Mouse (Mus musculus): ENCODE results near the gene Timm13. TPM values are rescaled to one million over a fixed set of nuclear protein-coding genes. Genes with fewer than 3 reads are reported as not detected.

Gene Timm13
- polyA plus RNA-seq, 1 experiment from 2014 or later = 327 TPM

- no peak for ATAC-seq (ENCODE audit: insufficient number of reproducible peaks, insufficient read depth, low FRiP score, low TSS enrichment, low read depth)
- peaks cover 23% of the 10 kb centered on the region for H3K36me3 ChIP-seq
- H3K27ac ChIP-seq = peak overlapping the region; percentile 29; the same call in 1 of the 2 replicates
- 84% methylated on average over 7 of the region's 7 CpGs for WGBS
- no peak overlapping the region for H3K4me2 ChIP-seq
- H3K4me1 ChIP-seq (replicated peaks) = peaks cover 24% of the 10 kb centered on the region
- H3K9ac ChIP-seq (replicated peaks) = no peak overlapping the region
- H3K4me3 ChIP-seq (replicated peaks) = no peak overlapping the region
- H3K9me3 ChIP-seq = no peaks in the 10 kb centered on the region
- H3K27me3 ChIP-seq = no peaks in the 10 kb centered on the region
Measured at GRCm38 (mm10) chr10:80858350-80858935, 42.3 kb downstream of the Timm13 start.

- Histone ChIP-seq H3K27me3 (no peaks in the 10 kb centered on the region), H3K4me3 (replicated peaks) (no peak overlapping the region; the same call in 1 of the 2 replicates), H3K9ac (replicated peaks) (0 out of 2 replicates have a peak overlapping the region, but pooled peaks have one; percentile 14), H3K4me2 (no peak overlapping the region), H3K36me3 (peaks cover 23% of the 10 kb centered on the region), H3K9me3 (no peaks in the 10 kb centered on the region), H3K4me1 (replicated peaks) (peaks cover 26% of the 10 kb centered on the region), H3K27ac (0 out of 2 replicates have a peak overlapping the region, but pooled peaks have one; percentile 29)
- WGBS = 69% methylated on average over 3 of the region's 3 CpGs
- no peak for ATAC-seq (ENCODE audit: insufficient number of reproducible peaks, insufficient read depth, low FRiP score, low TSS enrichment, low read depth)
Measured at GRCm38 (mm10) chr10:80857848-80858247, 42.9 kb downstream of the Timm13 start.

GRCm38 (mm10) chr10:80857386-80857785, 43.4 kb downstream of the Timm13 start:
- Histone ChIP-seq H3K36me3 (peaks cover 21% of the 10 kb centered on the region), H3K4me3 (replicated peaks) (no peak overlapping the region), H3K4me2 (0 out of 2 replicates have a peak overlapping the region, but pooled peaks have one; percentile 99), H3K4me1 (replicated peaks) (peaks cover 26% of the 10 kb centered on the region), H3K27ac (0 out of 2 replicates have a peak overlapping the region, but pooled peaks have one; percentile 29), H3K27me3 (no peaks in the 10 kb centered on the region), H3K9ac (replicated peaks) (peak overlapping the region; percentile 14; the same call in 1 of the 2 replicates), H3K9me3 (no peaks in the 10 kb centered on the region)
- 78% methylated on average over 8 of the region's 8 CpGs for WGBS
- ATAC-seq (ENCODE audit: insufficient number of reproducible peaks, insufficient read depth, low FRiP score, low TSS enrichment, low read depth) = no peak

DNA sequence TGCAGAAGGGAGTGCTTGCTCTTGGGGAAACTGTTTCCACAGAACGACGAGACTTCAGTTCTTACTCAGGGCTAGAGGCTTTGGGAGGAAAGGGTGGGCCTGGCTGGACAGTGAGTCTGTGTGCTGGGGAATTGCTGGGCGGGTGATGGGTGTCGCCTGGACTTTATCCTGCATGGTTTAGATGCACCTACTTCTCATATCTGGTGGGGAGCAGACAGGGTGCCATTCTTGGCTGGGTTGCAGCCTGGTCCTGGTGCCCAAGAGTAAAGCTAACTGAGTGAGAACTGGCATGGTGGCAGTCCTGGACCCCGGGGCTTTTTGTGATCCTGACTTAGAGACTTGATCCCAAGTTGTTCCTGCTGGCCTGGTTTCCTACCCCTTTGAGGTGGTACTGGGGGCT, 43.9 kb downstream of the Timm13 start:
- no peaks in the 10 kb centered on the region for H3K27me3 ChIP-seq
- H3K4me1 ChIP-seq (replicated peaks) = peaks cover 26% of the 10 kb centered on the region
- H3K27ac ChIP-seq = 0 out of 2 replicates have a peak overlapping the region, but pooled peaks have one; percentile 29
- H3K9ac ChIP-seq (replicated peaks) = peak overlapping the region; percentile 31; the same call in 1 of the 2 replicates
- no peak overlapping the region for H3K4me3 ChIP-seq (replicated peaks)
- peak overlapping the region; percentile 99; the same call in 1 of the 2 replicates for H3K4me2 ChIP-seq
- peaks cover 21% of the 10 kb centered on the region for H3K36me3 ChIP-seq
- 87% methylated on average over 5 of the region's 5 CpGs for WGBS
- no peaks in the 10 kb centered on the region for H3K9me3 ChIP-seq
- ATAC-seq (ENCODE audit: insufficient number of reproducible peaks, insufficient read depth, low FRiP score, low TSS enrichment, low read depth) = no peak

DNA sequence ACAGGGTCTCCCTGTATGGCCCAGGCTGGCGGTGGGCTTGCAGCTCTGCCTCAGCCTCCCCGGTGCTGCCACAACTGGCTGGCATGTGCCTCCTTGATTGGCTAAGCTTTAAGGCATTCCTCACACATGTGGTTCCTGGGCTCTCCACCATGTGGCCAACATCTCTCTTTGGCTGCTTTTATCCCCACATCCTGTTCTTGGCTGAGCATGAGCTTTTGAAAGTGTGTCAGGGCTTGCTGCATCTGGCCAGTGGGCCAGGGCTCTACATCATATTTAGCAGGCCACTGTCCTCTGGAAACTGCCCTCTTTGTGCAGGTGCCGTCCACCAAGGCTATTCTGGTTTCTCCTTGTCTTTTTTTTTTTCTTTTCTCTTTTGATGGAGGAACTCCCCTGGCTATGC, 44.5 kb downstream of the Timm13 start:
- Histone ChIP-seq H3K9me3 (no peaks in the 10 kb centered on the region), H3K27me3 (no peaks in the 10 kb centered on the region), H3K9ac (replicated peaks) (peak overlapping the region; percentile 90), H3K4me1 (replicated peaks) (peaks cover 26% of the 10 kb centered on the region), H3K4me2 (peak overlapping the region; percentile 99), H3K4me3 (replicated peaks) (peak overlapping the region; percentile 97), H3K27ac (no peak overlapping the region), H3K36me3 (peaks cover 21% of the 10 kb centered on the region)
- no peak for ATAC-seq (ENCODE audit: insufficient number of reproducible peaks, insufficient read depth, low FRiP score, low TSS enrichment, low read depth)
- WGBS = 48% methylated on average over 3 of the region's 3 CpGs

DNA sequence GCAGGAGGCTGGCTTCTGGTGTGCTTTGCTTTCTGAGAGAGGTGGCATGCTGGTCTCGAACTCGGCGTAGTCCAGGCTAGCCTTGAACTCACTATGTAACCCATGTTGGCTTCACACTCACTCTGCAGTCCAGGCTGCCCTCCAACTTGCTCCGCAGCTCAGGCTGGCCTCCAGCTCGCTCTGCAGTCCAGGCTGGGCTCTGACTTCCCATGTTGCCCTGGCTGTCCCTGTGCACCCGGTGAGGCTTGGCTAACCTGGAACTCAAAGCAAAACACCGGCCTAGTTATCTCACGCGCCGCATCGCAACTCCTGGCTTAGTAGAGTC, 45.1 kb downstream of the Timm13 start:
- no peak for ATAC-seq (ENCODE audit: insufficient number of reproducible peaks, insufficient read depth, low FRiP score, low TSS enrichment, low read depth)
- Histone ChIP-seq H3K9ac (replicated peaks) (peak overlapping the region; percentile 90), H3K4me3 (replicated peaks) (peak overlapping the region; percentile 97), H3K36me3 (peaks cover 27% of the 10 kb centered on the region), H3K4me1 (replicated peaks) (peaks cover 26% of the 10 kb centered on the region), H3K4me2 (peak overlapping the region; percentile 99), H3K27me3 (no peaks in the 10 kb centered on the region), H3K27ac (no peak overlapping the region), H3K9me3 (no peaks in the 10 kb centered on the region)
- 16% methylated on average over 11 of the region's 11 CpGs for WGBS

- peak within 1 kb of the TSS; percentile 68 for H3K27ac ChIP-seq
- H3K4me3 ChIP-seq (replicated peaks) = peak within 1 kb of the TSS; percentile 97
- peaks cover 26% of the 10 kb centered on the region for H3K4me1 ChIP-seq (replicated peaks)
- under 1% methylated on average over 80 of the region's 81 CpGs for WGBS
- H3K9ac ChIP-seq (replicated peaks) = peak within 1 kb of the TSS; percentile 90
- no peaks in the 10 kb centered on the region for H3K27me3 ChIP-seq
- no peaks in the 10 kb centered on the region for H3K9me3 ChIP-seq
- H3K36me3 ChIP-seq = peaks cover 32% of the 10 kb centered on the region
- H3K4me2 ChIP-seq = peak within 1 kb of the TSS; percentile 99
- peak; percentile 45 for ATAC-seq (ENCODE audit: insufficient number of reproducible peaks, insufficient read depth, low FRiP score, low TSS enrichment, low read depth)
Measured at GRCm38 (mm10) chr10:80854913-80855748, 45.6 kb downstream of the Timm13 start, which contains the start of the genes Lsm7 and Sppl2b. Gene Lsm7 (minus strand): TSS chr10:80855209. Gene Sppl2b (plus strand): TSS chr10:80855275.

Other genes with a start within 250 kb of the Timm13 start
- 95.8 and 102 TPM in 2 replicates for gene Btbd2, start 243.9 kb downstream of the Timm13 start, polyA plus RNA-seq (2016; fragmentation: Nextera tagmentation; extraction: Ambion mirVana)
- 122 and 124 TPM in 2 replicates for gene Mknk2, start 222.9 kb downstream of the Timm13 start, polyA plus RNA-seq (2016; fragmentation: Nextera tagmentation; extraction: Ambion mirVana)
- gene Mob3a, start 199.0 kb downstream of the Timm13 start, polyA plus RNA-seq (2016; fragmentation: Nextera tagmentation; extraction: Ambion mirVana) = 51.1 and 51.7 TPM in 2 replicates
- 12.5 and 16.5 TPM in 2 replicates for gene Izumo4, start 198.8 kb downstream of the Timm13 start, polyA plus RNA-seq (2016; fragmentation: Nextera tagmentation; extraction: Ambion mirVana)
- gene Ap3d1, start 158.7 kb downstream of the Timm13 start, polyA plus RNA-seq (2016; fragmentation: Nextera tagmentation; extraction: Ambion mirVana) = 73.8 and 76.8 TPM in 2 replicates
- 21.8 and 22.8 TPM in 2 replicates for gene Dot1l, start 145.8 kb downstream of the Timm13 start, polyA plus RNA-seq (2016; fragmentation: Nextera tagmentation; extraction: Ambion mirVana)
- 63.0 and 72.8 TPM in 2 replicates for gene Sf3a2, start 102.8 kb downstream of the Timm13 start, polyA plus RNA-seq (2016; fragmentation: Nextera tagmentation; extraction: Ambion mirVana)
- 132 and 144 TPM in 2 replicates for gene Plekhj1, start 102.3 kb downstream of the Timm13 start, polyA plus RNA-seq (2016; fragmentation: Nextera tagmentation; extraction: Ambion mirVana)
- not detected in 2 replicates for gene Amh, start 95.7 kb downstream of the Timm13 start, polyA plus RNA-seq (2016; fragmentation: Nextera tagmentation; extraction: Ambion mirVana)
- gene Jsrp1, start 87.5 kb downstream of the Timm13 start, polyA plus RNA-seq (2016; fragmentation: Nextera tagmentation; extraction: Ambion mirVana) = 1.6 and 1.7 TPM in 2 replicates
- 1,783 and 1,832 TPM in 2 replicates for gene Oaz1, start 74.3 kb downstream of the Timm13 start, polyA plus RNA-seq (2016; fragmentation: Nextera tagmentation; extraction: Ambion mirVana)
- 0.79 and 0.87 TPM in 2 replicates for gene Lingo3, start 56.9 kb downstream of the Timm13 start, polyA plus RNA-seq (2016; fragmentation: Nextera tagmentation; extraction: Ambion mirVana)
- gene Lsm7, start 45.8 kb downstream of the Timm13 start, polyA plus RNA-seq (2016; fragmentation: Nextera tagmentation; extraction: Ambion mirVana) = 344 and 378 TPM in 2 replicates
- 43.7 and 50.3 TPM in 2 replicates for gene Sppl2b, start 45.7 kb downstream of the Timm13 start, polyA plus RNA-seq (2016; fragmentation: Nextera tagmentation; extraction: Ambion mirVana)
- 0.08 TPM in 1 of 2 replicates, not detected in the other for gene Tmprss9, start 29.1 kb downstream of the Timm13 start, polyA plus RNA-seq (2016; fragmentation: Nextera tagmentation; extraction: Ambion mirVana)
- gene Lmnb2, start 17.3 kb upstream of the Timm13 start, polyA plus RNA-seq (2016; fragmentation: Nextera tagmentation; extraction: Ambion mirVana) = 74.8 and 75.2 TPM in 2 replicates
- gene Gadd45b, start 29.1 kb upstream of the Timm13 start, polyA plus RNA-seq (2016; fragmentation: Nextera tagmentation; extraction: Ambion mirVana) = 19.4 and 20.6 TPM in 2 replicates
- 6.2 and 6.4 TPM in 2 replicates for gene Gng7, start 114.0 kb upstream of the Timm13 start, polyA plus RNA-seq (2016; fragmentation: Nextera tagmentation; extraction: Ambion mirVana)
- gene Diras1, start 124.7 kb upstream of the Timm13 start, polyA plus RNA-seq (2016; fragmentation: Nextera tagmentation; extraction: Ambion mirVana) = 0.33 TPM in 1 of 2 replicates, not detected in the other
- gene Slc39a3, start 136.5 kb upstream of the Timm13 start, polyA plus RNA-seq (2016; fragmentation: Nextera tagmentation; extraction: Ambion mirVana) = 17.0 and 17.6 TPM in 2 replicates
- 225 and 235 TPM in 2 replicates for gene Sgta, start 159.2 kb upstream of the Timm13 start, polyA plus RNA-seq (2016; fragmentation: Nextera tagmentation; extraction: Ambion mirVana)
- gene Thop1, start 169.1 kb upstream of the Timm13 start, polyA plus RNA-seq (2016; fragmentation: Nextera tagmentation; extraction: Ambion mirVana) = 68.1 and 68.3 TPM in 2 replicates
- 0.45 and 0.61 TPM in 2 replicates for gene Creb3l3, start 197.9 kb upstream of the Timm13 start, polyA plus RNA-seq (2016; fragmentation: Nextera tagmentation; extraction: Ambion mirVana)
- gene Map2k2, start 204.9 kb upstream of the Timm13 start, polyA plus RNA-seq (2016; fragmentation: Nextera tagmentation; extraction: Ambion mirVana) = 220 and 229 TPM in 2 replicates
- gene Zbtb7a, start 234.3 kb upstream of the Timm13 start, polyA plus RNA-seq (2016; fragmentation: Nextera tagmentation; extraction: Ambion mirVana) = 19.0 and 19.7 TPM in 2 replicates

All from limb, embryonic 12.5 days (tissue).